Mouse (Mus musculus): ENCODE results near the gene Tpra1. TPM values are rescaled to one million over a fixed set of nuclear protein-coding genes. Genes with fewer than 3 reads are reported as not detected.

Gene Tpra1
- total RNA-seq, 4 experiments from 2014 or later = 122 to 168 (median 148) TPM

DNA sequence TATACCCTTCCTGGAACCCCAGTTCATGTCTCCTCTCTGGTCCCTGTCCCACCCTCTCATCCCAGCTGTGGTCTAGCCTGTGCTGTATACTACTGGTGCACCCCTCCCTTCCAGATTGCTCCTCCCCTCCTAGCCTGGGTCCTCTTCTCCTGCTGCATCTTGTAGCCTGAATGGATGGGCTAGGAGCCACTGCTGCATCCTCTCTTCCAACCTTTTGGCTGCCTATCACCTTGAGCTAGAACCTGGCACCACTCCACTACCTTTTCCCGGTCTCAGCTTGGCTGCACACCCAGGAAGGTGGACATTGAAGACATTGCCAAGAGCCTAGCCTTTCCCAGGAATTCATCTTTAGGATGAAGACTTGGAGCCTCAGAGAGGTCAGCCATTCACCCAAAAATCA is 26.0 kb downstream of the Tpra1 start:
- no peak for DNase-seq

- no peak for DNase-seq
Measured at GRCm38 (mm10) chr6:88928576-88928975, 26.5 kb downstream of the Tpra1 start.

DNA sequence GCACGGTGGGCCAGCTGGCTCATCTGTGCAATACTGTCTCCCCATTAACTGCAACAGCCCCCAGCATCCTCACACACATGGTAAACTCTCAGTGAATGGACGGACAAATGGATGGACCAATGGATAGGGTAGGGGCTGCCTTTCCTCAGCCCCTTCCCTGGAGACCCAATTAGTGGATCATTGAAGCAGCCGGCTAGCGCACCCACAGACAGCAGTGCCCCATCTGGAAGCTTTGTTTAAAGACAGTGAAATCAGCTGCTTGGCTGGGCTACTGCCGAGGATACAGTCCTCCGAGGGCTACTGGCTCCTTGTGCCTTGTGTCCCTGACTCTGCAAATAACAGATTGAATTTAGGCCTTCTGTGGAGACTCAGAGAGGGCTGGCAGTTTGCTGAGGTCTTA is 27.4 kb downstream of the Tpra1 start:
- no peak for DNase-seq

DNA sequence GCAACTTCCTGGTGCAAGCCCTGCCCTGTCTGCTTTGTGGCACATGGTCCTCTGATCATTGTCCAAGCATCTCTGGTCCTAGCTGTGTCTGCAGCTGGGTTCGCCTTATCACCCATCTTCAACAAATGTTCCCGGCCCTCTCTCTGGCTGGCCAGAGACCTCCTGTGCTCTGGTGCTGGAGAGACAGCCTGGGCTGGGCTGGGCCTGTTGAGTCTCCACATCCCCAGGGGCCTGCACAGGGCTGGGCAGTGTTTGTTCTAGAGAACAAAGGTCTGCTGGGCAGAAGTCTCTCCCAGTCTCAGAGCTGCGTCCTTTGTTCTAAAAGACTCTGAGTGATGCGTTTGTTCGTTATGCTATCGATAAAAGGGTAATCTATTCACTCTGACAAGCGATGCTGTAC is 28.0 kb downstream of the Tpra1 start:
- no peak for DNase-seq

DNA sequence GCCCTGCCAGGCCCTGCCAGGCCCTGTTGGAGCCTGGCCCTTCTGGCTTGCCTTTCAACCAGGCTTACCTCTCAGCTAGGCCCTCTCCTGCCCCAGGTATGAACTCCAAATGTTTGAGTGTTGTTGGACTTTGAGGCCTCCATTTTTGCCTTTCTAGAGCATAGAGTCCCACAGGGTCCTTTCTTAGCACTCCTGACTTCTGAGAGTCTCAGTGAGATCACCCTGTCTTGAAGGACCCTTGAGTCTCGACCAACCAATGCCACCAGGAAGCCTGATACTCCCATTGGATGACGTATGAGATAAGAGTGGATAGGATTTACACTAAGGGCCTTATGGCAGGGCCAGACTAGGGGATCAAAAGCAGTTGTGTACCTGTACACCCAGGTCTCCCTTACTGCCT is 29.4 kb downstream of the Tpra1 start:
- no peak for DNase-seq

DNA sequence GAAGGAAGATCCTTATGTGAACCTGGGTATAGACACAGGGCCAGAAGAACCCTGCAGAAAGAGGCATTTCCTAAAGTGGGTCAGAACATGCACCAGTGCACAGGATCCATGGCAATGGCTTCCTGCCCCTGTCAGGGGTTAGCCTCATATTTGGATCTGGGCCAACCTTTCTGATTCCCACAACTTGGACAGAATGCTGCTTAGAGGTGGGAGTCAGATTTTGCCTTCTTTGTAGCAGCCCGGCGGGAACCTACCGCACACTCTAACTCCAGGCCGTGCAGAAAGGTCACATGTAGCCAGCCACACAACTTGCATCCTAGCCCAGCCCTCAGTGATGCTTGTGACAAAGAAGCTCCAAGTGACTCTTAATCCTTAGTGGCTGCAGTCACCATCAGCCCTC is 32.1 kb downstream of the Tpra1 start:
- no peak for DNase-seq

DNA sequence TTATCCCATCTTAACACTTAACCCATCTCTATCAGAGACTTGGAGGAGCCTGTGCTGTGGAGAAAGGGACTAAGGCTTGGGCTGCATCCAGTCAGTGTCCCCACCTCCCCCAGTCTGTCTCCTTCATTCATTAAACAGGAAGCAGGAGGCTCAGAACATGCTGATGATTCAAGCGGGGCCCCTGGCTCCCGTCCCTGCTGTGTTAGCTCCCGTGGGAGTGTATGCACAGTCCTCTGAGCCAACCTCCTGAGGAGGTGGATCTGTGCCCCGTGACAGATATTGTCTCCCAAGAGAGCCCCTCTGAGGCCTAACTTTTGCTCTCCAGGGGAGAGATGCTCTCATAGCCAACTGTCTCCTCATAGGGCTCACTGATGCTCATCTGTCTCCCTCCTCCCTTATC is 32.8 kb downstream of the Tpra1 start:
- no peak for DNase-seq

DNA sequence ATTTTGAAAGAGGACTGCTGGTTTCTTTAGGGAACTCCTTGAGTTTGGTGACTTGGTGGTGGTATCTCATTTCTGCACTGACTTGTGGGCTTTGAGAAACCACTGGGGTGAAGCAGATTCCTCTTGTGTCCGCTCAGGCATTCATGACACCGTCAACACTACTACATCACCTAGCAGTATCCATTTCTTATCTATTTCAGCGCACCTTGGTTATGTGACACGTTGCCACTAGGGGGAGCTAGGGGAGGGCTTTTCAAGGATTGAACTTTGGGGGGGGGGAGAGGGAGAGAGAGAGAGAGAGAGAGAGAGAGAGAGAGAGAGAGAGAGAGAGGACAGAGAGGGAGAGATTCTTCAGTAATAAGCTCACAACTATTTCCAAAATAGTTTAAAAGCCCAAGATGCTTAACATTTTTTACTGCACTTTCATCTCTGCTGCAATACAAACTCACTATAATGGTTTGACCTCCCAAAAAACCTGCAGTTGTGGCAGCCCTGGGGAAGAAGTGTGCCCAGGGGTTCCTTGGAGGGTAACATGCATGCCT is 33.8 kb downstream of the Tpra1 start:
- no peak for DNase-seq

GRCm38 (mm10) chr6:88936342-88937213 is 34.5 kb downstream of the Tpra1 start:
- no peak for DNase-seq

GRCm38 (mm10) chr6:88937214-88937549 is 35.1 kb downstream of the Tpra1 start:
- no peak for DNase-seq

GRCm38 (mm10) chr6:88937971-88938663 is 36.1 kb downstream of the Tpra1 start:
- DNase-seq = no peak

GRCm38 (mm10) chr6:88938664-88939055 is 36.6 kb downstream of the Tpra1 start:
- no peak for DNase-seq

DNA sequence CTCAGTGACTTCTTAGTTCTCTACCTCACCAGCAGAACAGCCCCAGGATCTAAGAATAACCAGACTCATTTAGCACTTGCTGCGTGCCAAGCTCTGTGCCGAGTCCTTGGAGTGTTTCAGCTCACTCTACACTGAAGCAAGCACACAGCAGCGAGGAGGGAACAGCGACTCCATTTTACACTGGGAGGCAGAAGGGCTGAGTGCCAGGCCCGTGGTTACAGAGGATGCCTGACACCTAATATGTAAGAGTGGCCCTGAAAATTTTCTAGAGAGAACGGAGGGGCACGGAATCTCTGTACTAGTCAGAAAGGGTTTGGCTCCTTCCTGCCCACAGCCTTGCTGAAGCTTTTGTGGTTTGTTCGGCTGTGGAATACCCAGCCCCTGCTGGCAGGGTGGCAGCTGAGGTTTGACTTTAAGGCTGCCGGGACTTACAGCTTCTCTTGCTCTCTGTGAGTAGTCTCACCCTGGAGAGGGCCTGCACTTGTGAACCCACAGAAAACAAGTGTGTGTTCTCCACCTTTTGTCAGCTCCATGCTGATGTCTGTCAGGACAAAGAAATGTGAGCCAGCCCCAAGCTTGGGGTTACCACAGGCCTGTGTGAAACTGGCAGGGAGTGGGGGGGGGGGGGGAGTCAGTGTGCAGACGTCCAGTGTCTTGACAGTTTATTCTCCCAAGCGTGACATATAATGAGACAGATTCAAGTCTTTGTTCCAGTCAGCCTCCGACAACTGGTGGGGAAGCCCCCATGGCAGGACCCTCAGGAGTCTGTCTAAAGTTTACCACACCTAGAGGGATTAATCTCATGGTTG is 37.4 kb downstream of the Tpra1 start:
- no peak for DNase-seq

DNA sequence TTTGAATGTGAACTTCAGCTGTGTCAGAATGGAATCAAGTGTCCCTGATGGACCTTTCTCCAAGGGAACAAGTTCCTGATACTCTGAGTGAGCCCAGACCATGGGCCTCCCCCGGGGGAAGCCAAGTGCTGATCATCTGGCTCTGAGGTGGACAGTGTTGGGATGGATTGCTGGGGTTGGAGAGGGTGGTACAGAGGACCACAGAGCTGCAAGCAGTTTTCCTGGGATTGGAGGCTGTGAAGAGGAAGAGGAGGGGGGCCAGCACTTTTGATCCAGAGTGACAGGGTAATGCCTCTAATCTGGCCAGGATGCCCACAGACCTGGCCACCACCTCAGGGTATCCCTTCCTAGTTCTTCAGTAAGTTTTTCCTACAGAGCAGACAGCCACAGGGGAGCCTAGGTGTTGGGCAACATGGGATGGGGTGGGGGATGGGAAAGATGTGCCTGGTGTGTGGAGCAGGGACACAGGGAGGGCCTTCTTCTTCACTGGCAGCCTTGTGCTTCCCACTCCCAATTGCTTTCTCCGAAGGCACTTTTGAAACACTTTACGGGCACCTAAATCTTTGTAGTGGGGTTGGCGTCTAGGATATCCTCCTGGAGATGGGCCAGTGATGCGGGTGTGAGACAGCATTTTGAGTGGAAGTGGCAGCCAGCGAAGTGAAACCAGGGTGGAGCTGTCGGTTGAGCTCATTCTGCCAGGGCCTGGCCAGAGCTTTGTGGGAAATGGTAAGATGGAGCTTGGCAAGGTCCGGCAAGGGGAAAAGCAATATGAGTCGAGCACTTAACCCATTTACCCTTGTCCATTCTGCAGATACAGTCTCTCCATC is 38.3 kb downstream of the Tpra1 start:
- no peak for DNase-seq

GRCm38 (mm10) chr6:88941628-88942027 is 39.6 kb downstream of the Tpra1 start:
- DNase-seq = no peak

DNA sequence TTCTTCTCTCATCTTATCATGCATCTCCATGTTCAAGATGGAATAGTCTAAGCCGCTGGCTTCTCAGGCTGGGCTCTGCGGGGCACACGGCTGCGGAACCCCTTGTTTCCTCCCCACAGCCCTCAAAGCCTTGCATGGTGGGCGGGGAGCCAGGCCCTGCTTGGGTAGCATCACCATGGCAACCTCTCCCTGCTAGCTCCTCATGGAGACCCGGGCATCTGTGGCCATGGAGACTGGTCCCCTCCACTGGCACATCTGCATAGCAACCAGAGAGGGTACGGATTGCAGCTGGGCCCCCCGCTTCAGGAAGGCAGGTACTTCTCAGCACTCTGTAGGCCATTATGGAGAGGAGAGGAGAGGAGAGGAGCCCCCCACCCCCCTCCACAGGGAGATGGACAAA is 40.5 kb downstream of the Tpra1 start:
- no peak for DNase-seq

DNA sequence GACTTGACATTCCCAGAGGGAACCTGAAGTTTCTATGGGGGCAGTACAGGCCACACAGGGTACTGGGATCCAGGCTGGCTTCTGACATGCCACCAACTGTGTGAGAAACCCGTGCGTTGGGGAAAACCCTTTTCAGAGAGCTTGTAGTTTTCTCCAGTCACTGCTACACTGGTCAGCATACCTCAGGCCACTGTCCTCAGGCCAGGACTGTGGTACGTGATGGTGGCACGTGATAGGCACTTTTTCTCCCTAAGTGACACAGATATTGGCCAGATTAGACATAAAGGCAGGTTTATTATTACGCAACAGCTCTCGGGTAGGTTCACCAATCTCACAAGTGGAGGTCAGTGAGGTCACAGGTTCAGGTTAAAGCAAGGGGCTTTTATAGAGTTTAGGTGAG is 41.6 kb downstream of the Tpra1 start:
- no peak for DNase-seq

GRCm38 (mm10) chr6:88946442-88946841 is 44.4 kb downstream of the Tpra1 start:
- no peak for DNase-seq

GRCm38 (mm10) chr6:88947771-88948170 is 45.7 kb downstream of the Tpra1 start:
- DNase-seq = no peak

GRCm38 (mm10) chr6:88956725-88957124 is 54.7 kb downstream of the Tpra1 start:
- no peak for DNase-seq

DNA sequence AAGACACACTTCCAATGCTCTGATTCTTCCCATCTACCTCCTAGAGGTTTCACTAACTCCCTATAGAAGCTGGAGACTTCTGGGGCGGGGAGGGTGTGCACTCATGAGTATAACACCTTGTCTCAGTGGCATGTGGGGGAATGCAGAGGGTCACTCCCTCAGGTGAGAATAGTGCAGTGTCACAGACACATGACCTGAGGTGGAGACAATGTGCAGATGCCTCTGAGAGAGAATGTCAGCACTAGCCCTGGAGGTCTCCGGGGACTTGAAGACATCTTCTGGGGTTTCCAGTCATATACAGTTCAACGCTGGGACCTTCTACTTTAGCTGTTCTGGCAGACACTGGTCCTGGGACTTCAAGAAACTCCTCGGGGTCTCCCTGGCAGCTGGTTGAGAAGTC is 55.3 kb downstream of the Tpra1 start:
- no peak for DNase-seq

DNA sequence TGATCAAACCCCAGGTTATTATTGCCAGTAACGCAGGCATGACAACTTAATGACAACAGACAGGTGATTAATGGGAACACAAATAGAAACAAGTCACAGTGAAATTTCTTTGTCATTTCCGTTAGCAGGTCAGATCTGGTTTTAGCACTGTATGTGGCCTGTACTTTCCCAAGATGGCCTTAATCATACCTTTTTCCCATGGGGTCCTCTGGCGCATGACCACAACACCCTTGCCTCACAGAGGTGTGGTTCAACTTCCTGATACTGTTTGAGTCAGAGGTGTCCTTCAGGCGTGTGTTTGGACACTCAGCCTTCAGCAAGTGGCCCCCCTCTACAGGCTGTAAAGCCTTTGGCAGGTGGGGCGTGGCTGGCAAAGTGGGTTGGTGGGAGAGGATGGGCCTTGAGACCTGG is 55.8 kb downstream of the Tpra1 start:
- DNase-seq = no peak

All from adrenal gland, adult 8-10 months (tissue).